Mouse (Mus musculus): ENCODE results near the gene Wwc1. TPM values are rescaled to one million over a fixed set of nuclear protein-coding genes. Genes with fewer than 3 reads are reported as not detected.
"Not testable (repeated sequence)": the region's sequence is repeated elsewhere in the genome, so short reads cannot be mapped to it uniquely, and the experiment has no call there.

The Wwc1 gene
- polyA plus RNA-seq, 2 experiments from 2014 or later, result not detected

DNA sequence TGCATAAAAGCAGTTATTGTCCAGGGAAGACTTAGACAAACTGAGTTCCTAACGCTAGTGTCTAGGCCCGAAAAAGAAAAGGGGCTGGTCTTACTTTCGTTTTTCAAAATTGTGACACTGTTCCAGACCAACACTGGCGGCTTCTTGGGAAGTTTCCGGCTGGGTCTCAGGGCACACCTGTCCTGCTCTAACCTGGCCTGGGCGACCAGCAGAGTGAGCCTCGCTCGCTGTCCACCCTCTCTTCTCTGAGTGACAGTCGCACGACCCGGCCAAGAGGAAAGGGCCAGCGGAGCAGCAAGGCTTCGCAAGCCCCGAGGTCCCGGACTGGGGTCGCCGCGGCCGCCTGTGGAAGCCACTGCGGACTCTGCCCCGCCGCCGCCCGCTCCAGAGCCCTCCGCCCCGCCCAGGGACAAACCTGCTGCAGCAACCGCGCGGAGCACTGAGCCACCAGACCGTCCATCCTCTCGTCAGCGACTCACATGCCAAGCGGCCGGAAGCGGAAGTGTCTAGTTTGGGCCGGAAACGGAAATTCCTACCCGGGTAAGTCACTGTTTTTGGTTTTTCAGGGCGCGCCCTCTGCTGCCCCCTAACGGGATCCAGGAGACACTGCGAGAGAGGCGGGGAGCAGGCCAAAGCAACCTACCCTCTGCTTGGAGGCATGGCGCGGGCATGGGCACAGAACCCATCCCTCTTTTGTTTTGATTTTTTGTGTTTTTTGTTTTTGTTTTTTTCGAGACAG is 146.1 kb downstream of the Wwc1 start, which contains the start of gene Rars:
Gene Rars, minus strand, starts transcription at position 485 of the 739 bp plus-strand sequence.
- peak; percentile 97 for ATAC-seq

DNA sequence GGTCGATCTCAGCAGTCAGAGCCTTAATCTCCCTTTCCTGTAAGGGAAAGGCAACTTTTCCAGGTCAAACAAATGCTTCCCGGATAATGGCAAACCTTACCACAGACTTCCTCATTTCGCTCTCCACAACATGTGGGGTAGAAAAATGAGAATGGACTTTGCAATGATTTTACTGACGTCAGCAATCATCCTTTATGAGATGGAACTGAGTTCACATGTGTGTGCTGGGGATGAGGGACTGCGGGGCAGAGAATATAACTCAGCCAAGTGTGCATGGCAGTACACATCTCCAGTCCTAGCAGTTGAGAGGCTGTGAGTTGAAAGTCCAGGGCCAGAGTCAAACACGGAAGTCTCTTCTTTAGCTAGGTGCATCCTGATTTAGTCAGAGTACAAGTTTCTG is 147.1 kb downstream of the Wwc1 start:
- no peak for ATAC-seq

DNA sequence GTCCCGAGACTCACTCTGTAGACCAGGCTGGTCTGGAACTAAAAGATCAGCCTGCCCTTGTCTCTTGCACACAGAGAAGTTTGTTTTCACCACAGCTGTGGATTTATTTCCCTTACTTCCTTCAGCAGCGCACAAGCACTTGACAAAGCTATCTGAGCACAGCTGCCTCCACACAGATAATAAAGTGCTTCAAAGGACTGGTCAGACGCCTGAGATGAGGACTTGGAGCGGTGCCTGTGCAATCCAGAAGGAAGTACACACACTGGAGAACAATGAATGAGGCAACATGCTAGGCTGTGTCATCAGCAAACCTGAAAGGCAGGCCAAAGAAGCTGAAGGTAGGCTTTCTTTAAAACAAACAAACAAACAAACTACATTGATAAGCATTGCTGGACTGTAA is 148.2 kb downstream of the Wwc1 start:
- ATAC-seq, result no peak

DNA sequence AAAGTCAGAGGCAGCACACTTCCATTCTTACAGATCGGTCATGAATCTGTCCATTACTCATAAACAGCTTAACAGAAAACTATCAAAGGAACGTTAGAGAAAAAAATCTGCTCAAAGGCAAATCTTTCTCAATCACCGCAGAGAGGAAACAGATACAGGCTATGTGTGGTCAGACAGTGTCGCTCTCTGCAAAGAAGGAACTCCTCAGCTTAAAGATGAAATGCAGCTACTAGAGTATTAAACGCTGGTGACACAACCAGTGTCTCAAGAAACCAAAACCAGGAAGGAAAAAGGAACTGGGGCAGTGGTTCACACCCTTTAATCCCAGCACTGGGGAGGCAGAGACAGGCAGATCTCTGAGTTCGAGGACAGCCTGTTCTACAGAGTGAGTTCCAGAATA is 152.6 kb downstream of the Wwc1 start:
- no peak for ATAC-seq

DNA sequence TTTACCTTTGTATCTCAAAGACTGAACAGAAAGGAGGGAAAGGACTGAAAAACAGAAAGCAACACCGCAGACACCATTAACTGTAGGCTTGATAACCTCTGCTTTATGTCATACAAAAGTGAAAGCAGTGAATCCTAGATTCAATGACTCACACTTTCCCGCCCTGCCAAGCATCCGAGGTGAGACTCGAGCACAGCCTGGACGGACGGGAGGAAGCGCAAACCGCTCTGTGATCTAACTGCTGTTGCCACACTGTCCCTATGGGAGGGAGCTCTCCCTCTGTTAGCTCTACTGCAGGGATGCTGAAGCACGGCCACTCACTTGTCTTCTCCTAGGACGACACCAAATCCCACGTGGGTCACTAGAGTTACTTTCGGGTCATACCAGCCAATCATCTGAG is 164.0 kb downstream of the Wwc1 start:
- ATAC-seq, result no peak

DNA sequence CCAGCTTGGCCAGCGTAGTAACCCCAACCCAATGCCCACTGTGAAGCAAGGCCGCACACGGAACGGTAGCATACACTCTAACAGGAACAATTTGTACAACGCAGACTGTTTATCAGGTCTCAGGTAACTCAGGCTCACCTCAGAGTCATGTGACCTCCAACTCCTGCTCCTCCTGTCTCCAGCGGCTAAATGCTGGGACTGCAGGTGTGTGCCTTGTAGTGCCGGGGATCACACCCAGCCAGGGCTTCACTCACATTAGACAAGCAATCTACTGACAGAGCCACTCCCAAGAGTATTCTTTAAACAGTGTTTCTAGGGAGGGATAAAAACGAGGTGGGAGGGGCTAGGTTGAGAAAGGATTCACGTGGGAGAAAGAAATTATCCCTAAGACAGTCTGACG is 168.9 kb downstream of the Wwc1 start:
- ATAC-seq, result no peak

DNA sequence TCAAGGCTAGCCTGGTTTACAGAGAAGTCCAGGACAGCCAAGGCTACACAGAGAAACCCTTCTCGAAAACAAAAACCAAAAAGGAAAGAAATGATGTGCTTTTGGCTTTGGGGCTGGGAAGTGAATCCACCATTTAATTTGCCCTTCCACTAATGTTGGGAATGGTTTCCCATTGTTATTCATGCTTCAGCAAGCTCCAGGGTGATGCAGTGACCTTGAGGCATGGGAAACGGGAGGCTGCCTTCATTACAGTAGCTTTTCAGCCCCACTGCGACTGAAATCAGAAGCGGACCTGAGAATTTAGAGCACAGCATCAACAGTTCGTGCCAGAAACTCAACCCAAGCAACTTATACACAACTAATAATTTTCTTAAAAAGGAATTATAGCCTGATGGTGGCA is 179.0 kb downstream of the Wwc1 start:
- no peak for ATAC-seq

DNA sequence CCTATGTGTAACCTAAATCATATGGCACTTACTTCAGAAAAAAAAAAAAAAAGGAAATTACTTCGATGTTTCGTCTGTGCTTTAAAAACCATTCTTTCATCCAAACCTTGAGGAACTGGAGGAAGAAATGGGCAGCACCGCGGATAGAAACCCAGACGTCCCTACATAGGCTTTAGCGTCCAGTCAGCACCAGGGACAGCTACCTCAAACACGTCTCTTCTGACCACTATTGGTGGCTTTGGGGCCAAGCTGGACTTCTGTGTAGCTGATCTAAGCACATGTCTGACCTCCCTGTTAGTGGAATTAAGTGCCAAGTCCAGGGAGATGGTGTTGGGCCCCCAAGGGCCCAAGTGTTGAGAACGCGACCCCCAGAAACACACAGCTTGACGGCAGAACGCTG is 181.5 kb downstream of the Wwc1 start, which contains the start of gene Fbll1:
Gene Fbll1, minus strand, starts transcription at position 11 of the 400 bp plus-strand sequence.
- ATAC-seq, result no peak

DNA sequence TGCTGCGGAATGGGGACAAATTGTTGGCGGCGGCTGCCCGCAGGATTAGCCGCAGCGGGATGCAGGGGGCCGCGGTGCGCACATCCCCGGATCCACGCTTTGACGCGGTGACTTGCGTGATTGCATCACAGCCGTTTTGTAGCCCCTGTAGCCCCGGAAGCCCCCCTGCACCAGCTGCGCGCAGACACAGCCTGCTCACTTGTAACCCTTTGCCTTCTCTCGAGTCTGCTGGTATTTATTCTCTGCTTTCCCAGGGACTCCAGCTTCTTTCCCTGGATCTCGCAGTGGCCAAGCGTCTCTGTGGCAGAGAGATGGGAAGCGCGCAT is 181.9 kb downstream of the Wwc1 start:
- ATAC-seq, result no peak

DNA sequence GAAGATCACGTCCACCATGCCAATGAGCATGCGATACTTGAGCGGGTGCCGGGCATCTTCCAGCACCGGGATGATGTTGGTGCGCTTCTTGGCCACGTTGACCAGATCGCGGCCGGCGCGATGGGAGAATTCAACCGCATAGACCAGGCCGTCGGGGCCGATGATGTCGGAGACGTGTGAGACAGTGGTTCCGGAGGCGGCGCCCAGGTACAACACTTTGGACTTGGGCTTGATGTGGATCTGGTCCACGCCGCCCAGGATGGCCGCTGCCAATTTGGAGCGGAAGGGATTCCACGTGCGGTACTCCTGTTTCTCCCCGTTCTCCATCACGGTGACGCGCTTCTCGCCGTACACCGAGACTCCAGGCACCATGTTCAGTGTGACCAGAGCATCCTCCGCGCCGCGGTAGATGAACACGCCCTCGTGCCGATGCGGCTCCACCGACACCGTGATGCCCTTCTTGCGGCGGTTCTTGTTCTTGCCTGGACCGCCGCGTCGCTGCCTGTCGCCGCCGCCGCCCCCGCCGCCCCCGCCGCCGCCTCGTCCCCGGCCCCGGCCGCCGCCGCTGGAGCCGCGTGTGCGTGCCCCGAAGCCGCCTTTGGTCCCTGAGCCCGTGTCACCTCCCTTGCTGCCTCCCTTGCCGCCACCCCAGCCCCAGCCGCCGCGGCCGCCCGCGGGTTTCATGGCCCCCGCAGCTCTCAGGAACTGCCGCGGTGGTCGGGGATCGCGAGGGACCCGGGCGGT is 182.4 kb downstream of the Wwc1 start:
- no peak for ATAC-seq

DNA sequence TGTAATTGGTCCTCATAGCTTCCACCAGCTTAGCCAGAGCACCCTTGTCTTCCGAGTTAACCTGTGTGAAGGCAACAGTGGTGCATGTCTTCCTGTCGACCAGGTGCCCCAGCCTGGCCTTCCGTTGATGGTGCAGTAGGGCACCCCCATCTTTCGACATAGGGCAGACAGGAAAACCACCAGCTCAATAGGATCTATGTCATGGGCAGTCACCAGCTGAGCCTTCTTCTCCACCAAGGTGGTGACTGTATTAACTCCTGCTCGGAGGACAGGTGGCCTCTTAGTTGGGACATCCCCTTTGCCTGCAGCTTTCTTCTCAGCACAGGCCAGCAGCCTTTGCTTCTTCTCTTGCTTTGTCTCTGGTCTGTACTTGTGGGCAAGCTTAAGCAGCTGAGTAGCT is 187.5 kb downstream of the Wwc1 start:
- not testable (repeated sequence) for ATAC-seq

DNA sequence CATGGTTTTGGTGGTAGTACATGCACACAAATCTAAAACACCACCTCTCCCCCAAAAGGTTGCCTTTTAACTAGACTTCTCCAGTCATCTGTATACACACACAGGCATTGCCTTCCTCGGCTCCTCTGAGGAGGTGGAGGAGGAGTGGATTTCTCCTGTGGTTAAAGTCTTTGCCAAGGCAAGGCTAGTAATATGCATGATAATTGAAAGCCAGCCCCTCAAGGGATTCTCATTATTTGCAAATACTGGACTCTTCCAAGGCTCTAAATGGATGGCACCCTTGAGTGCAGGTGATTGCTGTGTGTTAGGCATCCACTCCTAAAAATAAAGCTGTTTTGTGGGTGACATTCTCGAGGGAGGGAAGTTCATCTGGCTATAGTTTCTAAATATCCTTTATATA is 191.9 kb downstream of the Wwc1 start:
- no peak for ATAC-seq

Other genes with a start within 250 kb of the Wwc1 start
- gene Pank3, start 211.0 kb downstream of the Wwc1 start, polyA plus RNA-seq (2017; shearing (Covaris generic)), result 1 to 10 TPM; 7.7 to 8.5 TPM
- gene Fbll1, start 181.6 kb downstream of the Wwc1 start, polyA plus RNA-seq (2017; shearing (Covaris generic)), result not detected
- gene Rars, start 146.0 kb downstream of the Wwc1 start, polyA plus RNA-seq (2017; shearing (Covaris generic)), result 10 to 100 TPM; 69.3 to 75.2 TPM

All from activated CD4-positive, CD25-positive, alpha-beta regulatory T cell, adult 4 months (primary cell).